Comparison of ENCODE assay signal across 16 mouse cellular contexts in the genomic region with DNA sequence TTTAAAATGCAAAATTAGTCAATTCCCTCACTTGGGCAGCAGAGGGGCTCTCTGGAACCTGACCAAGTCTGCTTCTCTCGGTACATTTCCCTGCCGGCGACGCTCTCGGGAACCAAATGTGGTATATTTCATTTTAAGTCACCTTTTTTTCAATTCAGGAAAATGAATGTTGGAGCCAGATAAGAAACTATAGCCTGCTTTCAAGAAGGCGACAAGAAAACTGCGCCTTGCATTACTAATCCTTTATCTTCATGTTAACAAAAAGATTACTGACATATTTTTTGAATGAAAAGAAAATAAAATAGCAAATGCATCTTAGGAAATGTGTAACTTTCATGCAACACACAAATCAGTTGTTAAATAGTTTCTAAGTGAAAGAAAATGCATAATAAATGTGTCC.
"Had no signal": no experiment of that assay in that cellular context is flagged by ENCODE, and none has a peak within 500 bp of the region (broad histone marks: within the 10 kb centered on the region; RNA-seq: fewer than 3 reads in every experiment).

No protein-coding gene starts in this region.

- H3K27ac ChIP-seq: neural tube, embryonic 12.5 days; neural tube, embryonic 13.5 days; neural tube, embryonic 15.5 days; stomach, embryonic 15.5 days; stomach, postnatal 0 days had no signal

- H3K4me2 ChIP-seq: neural tube, embryonic 12.5 days; neural tube, embryonic 13.5 days; neural tube, embryonic 15.5 days; stomach, embryonic 15.5 days had no signal

- H3K9ac ChIP-seq: neural tube, embryonic 12.5 days; neural tube, embryonic 13.5 days; neural tube, embryonic 15.5 days; stomach, embryonic 15.5 days had no signal

- H3K27me3 ChIP-seq: neural tube, embryonic 12.5 days; neural tube, embryonic 15.5 days; stomach, embryonic 15.5 days had no signal

- H3K9me3 ChIP-seq: neural tube, embryonic 12.5 days; neural tube, embryonic 13.5 days; neural tube, embryonic 15.5 days; stomach, embryonic 15.5 days had no signal

- H3K4me1 ChIP-seq: neural tube, embryonic 12.5 days; neural tube, embryonic 13.5 days; neural tube, embryonic 15.5 days; stomach, embryonic 15.5 days had no signal

- DNase-seq: retina, postnatal 1 day; right cerebral cortex, adult 18-20 months; right cerebral cortex, postnatal 14 days; right cerebral cortex, postnatal 25 days; right cerebral cortex, postnatal 4 days; spleen, adult 18-20 months; thymus, adult 2 months; thymus, postnatal 14 days; thymus, postnatal 25 days; thymus, postnatal 36 days; thymus, postnatal 4 days had no signal

- H3K4me3 ChIP-seq: neural tube, embryonic 12.5 days; neural tube, embryonic 13.5 days; neural tube, embryonic 15.5 days; stomach, embryonic 15.5 days had no signal

- H3K36me3 ChIP-seq: neural tube, embryonic 12.5 days; neural tube, embryonic 13.5 days; neural tube, embryonic 15.5 days; stomach, embryonic 15.5 days had no signal
